Mouse (Mus musculus) spleen, adult 18-20 months (tissue): ENCODE data around the gene Supt5.

ENCODE experiments used
- DNase-seq, 2 experiments: peaks; one replicate each; pipeline ENCODE4 v3.0.0; 2022; ENCODE audit warnings: mixed read lengths in 2 of 2

Supt5 gene

DNA sequence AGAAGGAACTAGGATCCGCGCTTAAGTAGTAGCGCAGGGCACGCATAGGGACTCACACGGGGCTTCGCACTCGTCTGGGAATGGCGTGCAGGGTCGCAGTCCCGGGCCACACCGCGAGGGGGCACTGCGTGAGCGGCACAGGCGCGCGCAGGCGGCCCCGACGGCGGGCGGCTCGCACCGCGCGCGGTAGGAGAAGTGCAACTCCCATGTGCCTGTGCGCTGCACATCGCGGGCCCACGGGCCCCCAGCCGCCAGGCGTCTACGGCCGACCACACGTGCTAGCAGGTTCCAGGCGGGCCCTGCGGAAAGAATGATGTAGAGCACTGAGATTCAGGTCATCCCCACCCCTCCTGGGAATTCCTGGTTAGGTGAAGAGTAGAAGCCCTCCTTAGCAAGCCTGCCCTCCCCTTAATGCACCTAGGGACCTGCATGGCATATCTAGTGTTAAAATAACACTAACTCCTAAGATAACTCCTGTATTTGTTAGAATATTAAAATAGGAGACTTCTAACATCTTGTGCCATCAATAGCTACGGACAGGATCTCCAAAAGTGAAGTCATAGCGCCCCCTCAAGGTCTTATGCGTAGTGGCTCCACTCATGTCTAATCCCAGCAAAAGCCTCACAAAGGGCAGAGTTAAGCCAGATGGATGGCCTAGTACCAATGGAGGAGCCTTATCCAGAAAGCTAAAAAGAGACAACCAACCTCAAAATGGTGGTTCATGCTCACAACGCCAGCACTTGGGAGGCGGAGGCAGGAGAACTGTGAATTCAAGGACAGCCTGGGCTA is 39.5 kb downstream of the Supt5 start:
- no peak for DNase-seq

DNA sequence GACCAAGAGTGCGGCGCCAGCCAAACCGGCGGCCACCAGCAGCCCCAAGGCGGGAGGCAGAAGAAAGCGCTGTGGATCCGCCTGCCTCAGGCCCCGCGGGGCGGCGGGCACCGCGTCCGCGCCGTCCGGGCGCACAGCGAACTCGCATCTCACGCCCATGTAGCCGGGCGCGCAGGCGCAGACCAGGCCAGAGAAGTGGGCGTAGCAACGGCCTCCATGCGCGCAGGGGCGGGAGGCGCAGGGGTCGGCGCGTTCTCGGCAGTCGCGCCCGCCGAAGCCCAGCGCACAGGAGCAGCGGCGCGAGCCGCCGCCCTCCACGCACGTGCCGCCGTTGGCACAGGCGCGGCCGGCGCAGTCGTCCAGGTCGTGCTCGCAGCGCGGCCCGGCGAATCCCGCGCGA is 44.1 kb downstream of the Supt5 start:
- no peak for DNase-seq

DNA sequence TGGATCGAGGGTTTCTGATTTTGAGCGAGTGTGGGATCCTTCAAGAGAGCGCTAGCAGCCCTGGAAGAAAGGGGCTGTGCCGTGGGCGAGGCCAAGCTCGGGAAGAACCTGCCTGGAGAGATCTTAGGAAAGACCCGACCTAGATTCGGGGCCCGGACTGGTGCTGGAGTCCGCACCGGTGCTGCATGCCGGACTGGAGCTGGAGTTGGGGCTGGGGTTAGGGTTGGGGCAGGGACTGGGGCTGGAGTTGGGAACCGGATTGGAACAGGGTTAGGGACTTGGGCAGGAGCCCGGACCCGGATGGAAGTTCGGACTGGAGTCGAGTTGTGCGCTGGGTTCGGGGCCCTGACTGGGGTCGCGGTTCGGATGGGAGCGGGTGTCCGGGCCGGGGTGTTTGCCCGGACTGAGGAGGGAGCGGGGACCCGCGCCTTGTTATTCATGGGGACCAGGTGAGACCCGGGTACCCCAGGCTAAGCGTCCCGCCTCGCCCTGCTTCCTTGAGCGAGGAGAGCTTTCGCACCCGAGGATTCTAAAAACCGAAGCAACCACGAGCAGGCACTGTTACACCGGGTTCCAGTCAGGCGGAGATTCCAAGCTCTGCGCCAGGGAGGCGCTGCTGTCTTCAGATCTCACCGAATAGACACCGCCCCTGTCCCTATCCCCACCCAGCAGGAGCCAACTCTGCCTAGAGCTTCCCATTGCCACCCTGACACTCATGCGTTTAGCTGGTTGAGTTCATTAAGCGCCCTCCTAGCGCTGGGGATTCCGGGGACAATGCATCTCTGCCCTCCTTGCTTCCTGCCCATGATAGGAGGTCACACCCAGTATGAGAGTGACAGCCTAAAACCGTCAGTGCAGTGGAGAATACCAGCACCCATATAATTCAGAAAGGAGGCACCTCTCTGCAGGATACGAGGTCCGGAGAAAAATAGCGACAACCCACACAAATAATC is 47.6 kb downstream of the Supt5 start, which contains the start of gene Selenov:
Gene Selenov (minus strand): TSS at position 549 of the 953 bp plus-strand sequence.
- DNase-seq, result no peak

DNA sequence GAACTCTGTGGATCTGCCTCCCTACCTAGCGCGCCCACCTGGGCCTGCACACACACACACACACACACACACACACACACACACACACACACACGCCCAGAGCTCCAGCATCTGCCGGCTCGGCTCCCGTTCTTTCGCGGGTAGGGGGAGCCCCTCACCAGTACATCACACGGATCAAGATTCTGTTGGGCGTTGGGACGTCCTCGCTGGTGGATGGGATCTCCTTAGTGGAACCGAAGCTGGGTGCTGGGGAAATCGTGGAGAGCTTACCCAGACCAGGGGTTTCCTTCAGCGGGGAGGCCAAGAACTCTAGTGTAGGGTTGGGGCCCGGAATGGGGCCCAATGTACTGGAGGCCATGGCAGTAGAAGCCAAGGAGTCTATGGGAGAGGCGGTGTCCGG is 48.4 kb downstream of the Supt5 start:
- no peak for DNase-seq

DNA sequence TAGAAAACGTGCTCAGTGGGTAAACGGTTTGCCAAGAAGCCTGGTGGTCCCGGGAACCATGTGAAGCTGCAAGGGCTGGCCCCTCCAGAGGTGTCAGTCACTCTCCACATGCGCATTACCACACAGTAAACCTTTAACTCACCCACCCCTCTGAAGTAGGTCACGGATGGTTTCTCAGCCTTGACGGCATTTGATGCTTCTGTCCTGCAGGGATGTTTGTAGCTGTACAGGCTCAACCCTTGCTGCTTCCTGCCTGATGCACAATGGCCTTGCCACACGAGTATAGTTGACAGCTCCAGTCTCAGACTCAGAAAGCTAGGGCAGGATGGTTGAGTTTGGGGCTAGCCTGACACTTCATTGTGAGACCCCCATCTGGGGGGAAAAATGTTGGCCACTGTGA is 57.9 kb downstream of the Supt5 start:
- no peak for DNase-seq

DNA sequence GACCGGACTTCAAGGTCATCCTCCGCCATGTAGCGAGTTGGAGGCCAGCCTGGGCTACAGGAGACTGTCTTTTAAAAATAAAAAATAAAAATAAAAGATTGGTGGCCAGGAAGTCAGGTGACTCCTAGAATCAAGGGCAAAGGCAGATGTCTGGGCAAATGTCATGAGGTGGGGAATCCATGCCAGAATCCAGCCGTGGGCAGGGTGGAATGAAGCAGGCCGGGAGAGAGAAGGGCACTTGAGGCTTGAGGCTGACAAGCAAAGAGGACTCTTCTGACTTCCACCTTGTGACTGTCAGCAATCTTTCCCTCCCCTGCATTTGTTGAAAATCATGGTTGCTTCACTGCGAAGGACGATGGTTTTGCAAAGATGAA is 60.3 kb downstream of the Supt5 start:
- DNase-seq, result no peak

DNA sequence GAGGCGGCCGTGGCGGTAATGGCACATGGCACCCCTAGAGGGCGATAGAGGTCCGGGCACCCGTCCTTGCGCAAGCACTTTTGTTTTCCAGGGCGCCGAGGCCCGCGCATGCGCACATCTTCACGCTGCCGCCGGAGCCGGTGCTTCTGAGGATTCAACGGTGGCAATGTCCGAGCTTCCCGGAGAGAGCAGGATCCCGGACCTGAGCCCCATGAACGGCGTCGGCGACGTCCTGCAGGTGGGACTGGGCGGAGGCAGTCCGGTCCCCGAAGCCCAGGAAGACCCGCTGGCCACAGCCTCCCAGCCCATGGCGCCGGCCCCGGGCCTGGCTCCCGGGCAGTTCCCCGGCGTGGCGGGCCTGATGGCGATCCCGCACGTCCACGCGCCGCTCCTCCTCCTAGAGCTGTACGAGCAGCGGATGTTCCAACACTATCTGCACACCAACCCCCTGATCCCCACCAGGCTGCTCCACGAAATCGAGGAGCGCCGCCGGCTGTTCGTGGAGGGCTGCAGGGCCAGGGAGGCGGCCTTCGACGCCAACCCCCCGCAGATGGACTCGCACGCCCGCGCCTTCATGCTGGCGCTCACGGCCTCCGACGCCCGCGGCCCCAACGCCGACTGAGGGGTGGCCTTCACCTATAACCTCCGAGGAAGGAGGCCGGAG is 60.8 kb downstream of the Supt5 start, which contains the start of gene Eid2b:
Gene Eid2b (plus strand): TSS at position 125 of the 664 bp plus-strand sequence.
- peak; percentile 88 to 96 for DNase-seq

DNA sequence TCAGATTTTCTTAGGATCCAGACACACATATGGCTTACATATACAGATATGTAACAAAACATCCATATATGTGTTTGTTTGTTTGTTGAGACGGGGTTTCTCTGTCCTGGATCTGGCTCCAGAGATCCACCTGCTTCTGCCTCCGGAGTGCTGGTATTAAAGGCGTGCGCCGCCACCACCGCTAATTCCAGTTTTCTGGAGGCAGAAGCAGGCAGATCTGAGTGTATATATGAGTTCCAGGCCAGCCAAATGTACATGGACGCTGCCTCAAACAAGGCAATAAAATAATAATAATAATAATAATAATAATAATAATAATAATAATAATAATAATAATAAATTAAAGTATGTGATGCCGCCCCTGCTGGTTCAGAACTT is 61.3 kb downstream of the Supt5 start:
- no peak for DNase-seq

DNA sequence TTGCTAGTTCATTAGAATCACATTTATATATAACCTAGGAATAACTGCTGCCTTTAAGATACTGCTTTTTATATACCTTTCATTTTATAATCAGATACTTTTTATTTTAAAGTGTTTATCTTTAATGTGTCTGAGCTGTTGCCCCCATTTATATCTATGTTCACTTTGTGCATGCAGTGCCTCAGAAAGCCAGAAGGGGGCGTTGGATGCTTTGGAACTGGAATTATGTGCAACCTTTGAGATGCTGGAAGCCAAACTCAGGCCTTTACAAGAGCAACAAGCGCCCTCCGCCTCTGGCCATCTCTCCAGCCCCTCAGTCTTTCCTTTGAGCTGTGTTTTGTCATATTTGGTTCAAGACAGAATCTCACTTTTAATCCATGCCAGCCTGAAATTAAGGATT is 66.8 kb downstream of the Supt5 start:
- DNase-seq, result no peak

DNA sequence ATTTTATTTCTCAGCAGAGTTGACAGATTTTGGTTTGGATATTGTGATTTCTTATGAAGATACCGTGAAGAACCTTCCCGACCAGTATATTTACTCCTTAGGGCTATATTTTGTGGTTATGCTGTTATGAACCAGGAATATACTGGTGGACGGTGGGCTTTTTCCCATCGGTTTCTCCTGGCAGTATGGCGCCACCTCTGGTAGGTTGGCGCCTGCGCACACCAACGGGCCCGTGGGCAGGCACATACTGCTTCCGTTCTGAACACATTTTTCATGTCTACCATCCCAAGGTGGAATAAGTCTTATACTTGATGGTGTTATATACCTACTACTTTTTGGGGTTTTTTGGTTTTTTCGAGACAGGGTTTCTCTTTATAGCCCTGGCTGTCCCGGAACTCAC is 69.2 kb downstream of the Supt5 start:
- DNase-seq, result no peak

DNA sequence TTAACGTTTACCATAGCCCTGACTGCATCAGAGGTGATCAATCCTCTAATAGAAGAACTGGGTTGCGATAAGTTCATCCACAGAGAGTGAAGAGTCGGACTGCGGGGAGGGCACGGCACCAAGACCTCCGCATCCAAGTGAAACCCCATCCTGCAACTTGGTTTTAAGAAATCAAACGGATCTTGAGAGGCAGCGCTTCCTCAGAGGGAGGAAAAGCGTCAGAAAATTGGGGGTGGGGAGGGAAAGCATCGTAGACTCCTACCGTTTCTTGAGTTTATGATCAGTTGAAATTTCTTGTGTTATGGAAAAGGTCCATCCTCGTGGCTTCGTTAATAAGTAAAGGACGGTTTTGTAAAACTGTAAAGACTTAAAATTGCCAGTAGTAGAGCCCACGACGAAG is 70.0 kb downstream of the Supt5 start:
- DNase-seq, result no peak

DNA sequence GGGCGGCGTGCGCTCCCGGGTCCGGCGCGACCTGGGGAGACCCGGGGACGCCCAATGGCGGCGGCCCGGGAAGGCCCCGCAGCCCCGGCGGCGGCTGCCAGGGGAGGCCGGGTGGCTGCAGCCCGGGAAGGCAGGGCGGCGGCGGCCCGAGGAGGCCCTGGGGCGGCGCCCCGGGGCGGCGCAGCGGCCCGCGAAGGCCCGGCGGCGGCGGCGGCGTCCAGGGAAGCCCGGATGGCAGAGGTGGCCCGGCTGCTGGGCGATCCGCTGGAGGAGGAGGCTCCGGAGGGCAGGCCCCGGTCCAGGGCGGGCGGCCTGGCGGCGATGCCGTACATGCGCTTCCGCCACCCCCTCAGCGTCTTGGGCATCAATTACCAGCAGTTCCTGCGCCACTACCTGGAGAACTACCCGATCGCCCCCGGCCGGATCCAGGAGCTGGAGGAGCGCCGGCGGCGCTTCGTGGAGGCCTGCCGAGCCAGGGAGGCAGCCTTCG is 70.5 kb downstream of the Supt5 start:
- DNase-seq, result peak; percentile 14 to 40

DNA sequence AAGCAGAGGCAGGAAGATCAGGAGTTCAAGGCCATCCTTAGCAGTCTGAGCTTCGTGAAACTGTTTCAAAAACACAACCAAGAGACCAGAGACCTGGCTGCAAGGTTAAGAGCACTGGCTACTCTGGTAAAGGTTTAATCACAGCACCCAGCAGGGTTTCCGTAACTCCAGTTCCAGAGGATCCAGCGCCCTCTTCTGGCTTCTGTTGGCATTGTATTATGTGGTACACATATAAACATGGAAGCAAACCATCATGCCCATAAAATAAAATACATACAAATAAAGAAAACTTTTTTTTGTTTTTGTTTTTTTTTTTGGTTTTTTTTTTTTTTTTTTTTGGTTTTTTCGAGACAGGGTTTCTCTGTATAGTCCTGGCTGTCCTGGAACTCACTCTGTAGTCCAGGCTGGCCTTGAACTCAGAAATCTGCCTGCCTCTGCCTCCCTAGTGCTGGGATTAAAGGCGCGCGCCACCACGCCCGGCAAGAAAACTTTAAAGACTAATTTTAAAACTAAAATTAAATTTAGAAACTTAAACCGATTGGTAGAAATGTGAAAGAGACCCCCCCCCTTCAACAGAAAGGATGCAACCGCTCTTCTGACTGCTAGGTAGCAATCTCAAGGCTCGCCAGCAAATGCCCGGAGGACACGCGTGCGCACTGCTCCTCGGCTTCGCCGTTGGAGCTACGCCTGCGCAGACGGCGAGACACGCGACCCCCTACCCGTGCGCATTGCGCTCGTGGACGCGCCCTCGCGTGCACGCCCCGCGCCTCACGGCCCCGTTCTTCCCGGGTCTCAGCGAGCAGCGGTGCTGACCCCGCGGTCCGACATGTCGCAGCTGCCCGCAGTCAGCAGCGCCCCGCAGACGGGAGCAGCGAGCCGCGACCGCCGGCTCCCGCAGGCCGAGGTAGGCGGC is 71.2 kb downstream of the Supt5 start, which contains the start of gene Eid2:
Gene Eid2 (plus strand): TSS at position 753 of the 913 bp plus-strand sequence.
- peak; percentile 26 to 40 for DNase-seq

DNA sequence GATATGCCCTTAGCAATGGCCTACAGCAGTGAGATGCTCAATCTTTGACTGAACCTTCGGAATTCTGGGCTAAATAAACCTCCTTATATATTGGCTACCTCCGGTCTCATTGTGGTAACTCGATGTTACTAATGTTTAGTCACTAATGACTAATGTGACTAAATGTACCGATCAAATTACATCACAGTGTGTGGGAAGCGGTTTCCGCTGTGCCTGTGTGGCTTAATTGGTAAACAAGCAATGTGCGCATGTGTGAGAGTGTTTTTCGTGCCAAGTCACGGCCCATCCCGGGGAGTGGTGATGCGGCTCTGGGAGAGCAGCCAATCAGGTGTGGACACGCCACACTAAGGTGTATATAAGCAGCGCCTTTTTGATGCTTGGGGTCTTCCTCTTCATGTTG is 73.2 kb downstream of the Supt5 start:
- no peak for DNase-seq
